Mouse (Mus musculus): Measurements from ENCODE around the gene Pkp2. TPM values are rescaled to one million over a fixed set of nuclear protein-coding genes. Genes with fewer than 3 reads are reported as not detected.
A peak's percentile ranks its signal among the peaks of the same experiment; 100 is the strongest.

Pkp2 gene
- total RNA-seq, 2 experiments from 2014 or later: 48.1 to 54.2 TPM

DNA sequence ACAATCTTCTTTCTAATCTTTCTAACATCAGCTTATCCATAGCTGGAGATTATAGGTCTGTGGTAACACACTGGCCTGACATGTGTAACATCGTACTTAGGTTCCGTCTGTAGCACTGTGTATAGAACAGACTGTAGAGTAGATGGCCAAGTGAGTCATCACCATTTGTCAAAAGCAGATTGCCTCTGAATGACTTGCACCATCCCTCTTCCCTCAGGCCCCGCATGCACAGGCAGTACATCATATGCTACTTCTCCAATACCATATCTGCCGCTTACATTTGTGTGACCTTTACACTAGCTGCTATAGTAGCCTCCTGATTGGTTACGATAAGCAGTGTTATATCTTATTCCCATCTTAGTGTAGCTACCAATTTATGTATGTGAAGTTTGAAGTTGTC lies 47.8 kb downstream of the Pkp2 start:
- peak; percentile 46 to 67 for DNase-seq (ENCODE audit: low spot score in 2 of 2)

DNA sequence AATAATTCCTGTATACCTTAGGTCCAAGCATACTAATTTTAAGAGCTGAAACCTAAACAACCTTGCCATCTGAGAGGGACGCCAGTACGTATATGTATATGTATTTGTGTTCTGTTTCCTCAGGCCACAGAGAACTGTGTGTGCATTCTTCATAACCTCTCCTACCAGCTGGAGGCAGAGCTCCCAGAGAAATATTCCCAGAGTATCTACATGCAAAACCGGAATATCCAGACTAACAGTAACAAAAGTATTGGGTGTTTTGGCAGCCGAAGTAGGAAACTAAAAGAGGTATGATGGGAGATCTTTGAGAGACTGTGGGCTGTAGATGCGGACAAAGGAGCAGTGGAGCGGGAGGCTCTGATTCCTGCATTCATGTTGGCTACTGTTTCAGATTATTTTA lies 48.4 kb downstream of the Pkp2 start:
- DNase-seq (ENCODE audit: low spot score in 2 of 2): no peak

DNA sequence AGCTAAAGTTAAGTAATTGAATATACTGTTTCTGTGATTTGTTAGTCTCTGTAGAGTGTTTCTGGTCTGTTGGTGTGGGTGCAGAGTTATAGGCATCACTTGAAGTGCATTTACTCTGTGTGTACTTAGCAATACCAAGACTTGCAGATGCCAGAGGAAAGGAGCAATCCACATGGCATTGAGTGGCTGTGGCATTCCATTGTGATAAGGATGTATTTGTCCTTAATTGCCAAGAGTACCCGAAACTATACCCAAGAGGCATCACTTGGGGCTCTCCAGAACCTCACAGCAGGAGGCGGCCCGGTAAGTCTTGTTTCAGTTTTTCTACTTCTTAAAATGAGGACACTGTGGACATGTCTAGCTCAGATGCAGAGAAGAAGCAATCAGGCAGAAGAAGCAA lies 49.3 kb downstream of the Pkp2 start:
- no peak for DNase-seq (ENCODE audit: low spot score in 2 of 2)

- no peak for DNase-seq (ENCODE audit: low spot score in 2 of 2)
Observed at GRCm38 (mm10) chr16:16272978-16273377, 59.9 kb downstream of the Pkp2 start.

GRCm38 (mm10) chr16:16273752-16274151 lies 60.6 kb downstream of the Pkp2 start:
- DNase-seq (ENCODE audit: low spot score in 2 of 2): no peak

DNA sequence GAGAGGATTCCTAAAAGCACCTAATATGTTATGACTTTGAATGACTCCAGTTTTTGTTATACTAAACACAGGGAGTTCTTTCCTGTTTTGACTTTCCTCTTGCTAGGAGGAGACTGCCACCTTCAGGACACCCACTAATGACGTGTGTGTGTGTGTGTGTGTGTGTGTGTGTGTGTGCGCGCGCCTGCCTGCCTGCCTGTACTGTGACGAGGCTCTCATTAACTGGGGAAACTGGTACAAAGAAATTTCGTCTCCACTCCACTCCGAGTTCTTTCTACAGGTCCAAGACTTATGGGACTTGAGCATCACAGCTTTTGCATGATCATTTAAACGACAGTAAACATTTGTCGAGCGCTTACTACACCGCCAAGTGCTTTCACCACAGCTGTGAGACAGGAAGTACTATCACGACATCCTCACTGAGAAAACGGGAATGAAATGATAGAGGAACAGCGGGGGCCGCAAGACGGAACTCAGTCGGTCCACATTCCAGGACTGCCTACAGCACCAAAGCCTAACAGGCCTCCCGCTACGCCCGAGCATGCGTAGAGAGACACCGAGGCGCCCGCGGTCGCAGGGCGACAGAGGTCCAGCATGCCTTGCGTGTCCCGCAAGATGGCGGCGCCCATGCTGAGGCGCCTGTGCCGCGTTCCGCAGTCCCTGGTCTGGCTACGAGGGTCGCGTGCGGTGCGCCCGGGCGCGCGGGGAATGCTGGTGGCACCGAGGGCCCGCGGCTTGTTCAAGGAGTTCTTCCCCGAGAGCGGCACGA lies 89.4 kb downstream of the Pkp2 start, which contains the start of gene Yars2:
Yars2 (plus strand) TSS at position 597 of the 769 bp plus-strand sequence.
- DNase-seq (ENCODE audit: low spot score in 2 of 2): peak; percentile 93 to 97

GRCm38 (mm10) chr16:16303138-16303827 lies 90.2 kb downstream of the Pkp2 start:
- DNase-seq (ENCODE audit: low spot score in 2 of 2): peak; percentile 26 to 30

- no peak for DNase-seq (ENCODE audit: low spot score in 2 of 2)
Observed at GRCm38 (mm10) chr16:16303888-16304287, 90.8 kb downstream of the Pkp2 start.

DNA sequence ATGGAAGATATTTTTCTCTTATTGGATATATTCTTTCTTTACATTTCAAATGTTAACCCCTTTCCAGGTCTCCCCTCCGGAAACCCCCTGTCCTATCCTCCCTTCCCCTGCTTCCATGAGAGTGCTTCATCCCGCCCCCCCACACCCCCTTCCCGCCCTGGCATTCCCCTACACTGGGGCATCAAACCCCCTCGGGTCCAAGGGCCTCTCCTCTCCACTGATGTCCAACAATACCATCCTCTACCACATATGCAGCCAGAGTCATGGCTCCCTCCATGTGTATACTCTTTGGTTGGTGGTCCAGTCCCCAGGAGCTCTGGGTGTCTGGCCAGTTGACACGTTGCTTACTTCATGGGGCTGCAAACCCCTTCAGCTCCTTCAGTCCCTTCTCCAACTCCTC lies 98.2 kb downstream of the Pkp2 start:
- no peak for DNase-seq (ENCODE audit: low spot score in 2 of 2)

Other genes with a start within 250 kb of the Pkp2 start
- 10 to 100 TPM; 22.3 to 23.4 TPM for gene Yars2, start 89.6 kb downstream of the Pkp2 start, total RNA-seq (2021)
- gene Dnm1l, start 145.6 kb downstream of the Pkp2 start, total RNA-seq (2021): 100 to 1,000 TPM; 196 to 199 TPM

All from layer of hippocampus, adult 18-20 months (tissue).